Mouse (Mus musculus): ENCODE data around the gene Zfp523.

DNA sequence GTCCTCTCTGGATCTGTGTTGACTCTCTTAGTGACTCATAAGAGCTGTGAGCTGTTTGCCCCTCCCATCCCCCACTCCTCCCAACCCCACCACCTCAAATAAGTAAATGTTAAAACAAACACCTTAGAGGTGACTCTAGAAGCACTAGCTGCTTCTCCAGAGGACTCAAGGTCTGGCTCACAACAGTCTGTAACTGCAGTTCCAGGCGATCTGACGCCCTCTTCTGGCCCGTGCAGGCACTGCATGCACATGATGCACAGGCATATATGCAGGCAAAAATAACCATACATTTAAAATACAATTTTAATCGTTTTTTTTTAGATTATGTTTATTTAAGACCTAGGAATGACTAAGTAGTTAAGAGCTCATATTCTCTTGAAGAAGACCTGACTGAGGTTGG is 36.3 kb downstream of the Zfp523 start:
- TF ChIP-seq POLR2A (IDR thresholded peaks at IDR 0.05; ENCODE audit: low read depth, low read length) (no peak), CTCF (IDR thresholded peaks at IDR 0.05; ENCODE audit: borderline replicate concordance, insufficient read depth, low read length) (peak; percentile 75; the same call in 1 of the 2 replicates)
